Mouse (Mus musculus): ENCODE data around the gene Clcn3.
"Not testable (repeated sequence)": the region's sequence is repeated elsewhere in the genome, so short reads cannot be mapped to it uniquely, and the experiment has no call there.

The Clcn3 gene

DNA sequence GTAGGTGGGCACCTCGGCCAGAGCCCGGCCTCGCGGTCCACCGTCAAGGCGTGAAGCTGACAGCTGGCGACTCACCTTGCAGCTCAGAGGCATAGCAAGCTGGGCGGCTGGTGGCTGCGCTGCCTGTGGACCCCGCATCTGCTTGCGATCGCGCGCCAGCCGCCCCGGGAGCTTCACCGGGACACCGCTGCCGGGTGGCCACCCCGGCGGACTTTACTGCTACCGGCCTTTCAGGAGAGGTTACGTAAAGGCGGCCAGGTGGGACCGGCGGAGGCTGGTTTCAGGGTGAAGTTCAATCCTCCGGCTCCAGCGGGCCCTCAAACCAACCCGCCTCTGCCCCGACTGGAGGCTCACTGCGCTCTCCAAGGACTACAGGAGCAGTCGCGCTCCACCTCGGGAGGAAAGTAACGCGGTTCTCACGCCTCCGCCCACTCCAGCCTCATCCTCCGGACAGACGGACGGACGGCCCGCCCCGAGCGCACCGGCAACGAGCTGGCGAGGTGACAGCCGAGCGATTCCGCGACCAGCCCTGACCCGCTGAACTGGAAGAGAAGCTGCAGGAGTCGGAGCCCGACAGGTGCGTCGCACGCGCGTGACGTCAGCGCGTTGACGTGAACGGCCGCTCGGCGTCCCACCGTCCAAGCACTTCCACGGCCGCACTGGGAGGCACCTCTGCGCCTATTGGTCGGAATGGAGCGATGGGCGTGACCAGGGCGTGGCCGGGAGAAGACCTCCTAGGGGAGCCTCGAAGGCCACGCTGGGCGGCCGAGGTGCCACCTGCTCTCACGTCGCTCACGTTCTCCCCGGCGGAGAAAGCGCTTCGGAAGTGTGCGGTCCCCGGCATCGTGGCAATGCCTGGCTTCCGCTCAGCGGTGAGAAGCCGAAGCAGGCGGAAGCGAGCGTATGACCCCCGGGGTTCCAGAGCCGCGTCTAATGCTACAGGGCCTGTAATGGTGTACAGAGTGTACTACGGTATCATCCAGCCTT is at the start of gene Clcn3:
TSS of gene Clcn3 (minus strand) at position 600 of the 987 bp plus-strand sequence.
- peak; percentile 98 for DNase-seq

DNA sequence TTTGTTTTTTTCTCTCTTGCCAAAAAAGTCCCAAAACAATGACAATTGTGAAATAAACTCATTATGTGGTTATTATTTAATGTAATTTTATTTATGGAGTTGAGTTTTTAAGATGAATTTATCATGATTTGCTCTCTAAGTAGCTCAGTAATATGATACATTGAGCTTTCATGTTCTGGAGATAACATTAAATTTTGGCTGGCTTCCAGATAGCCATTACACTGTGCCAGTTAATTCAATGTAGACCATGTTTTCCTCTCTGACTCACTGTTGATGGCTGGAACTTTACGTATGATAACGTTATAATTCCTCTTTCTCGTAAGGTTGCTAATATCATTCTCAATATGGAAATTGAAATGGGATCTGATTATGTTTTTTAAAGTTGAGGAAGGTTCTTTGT is 13.4 kb upstream of the Clcn3 start:
- DNase-seq, result no peak

DNA sequence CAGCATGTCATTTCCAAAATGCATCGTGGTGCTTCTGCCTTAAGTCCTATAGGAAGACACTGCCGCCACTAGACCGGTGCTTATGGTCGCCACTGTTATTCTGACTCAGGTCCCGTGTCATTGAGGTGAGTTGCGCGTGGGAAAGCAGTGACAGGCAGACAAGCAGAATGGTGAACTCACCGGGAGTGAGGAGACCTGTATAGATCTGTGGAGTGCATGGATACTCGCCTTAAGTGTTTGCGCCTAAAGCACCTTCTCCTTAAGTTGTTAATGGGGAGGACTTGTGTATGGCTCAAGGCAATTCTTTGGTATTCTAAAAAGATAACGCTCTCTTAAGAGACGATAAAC is 10.5 kb upstream of the Clcn3 start:
- DNase-seq, result no peak

DNA sequence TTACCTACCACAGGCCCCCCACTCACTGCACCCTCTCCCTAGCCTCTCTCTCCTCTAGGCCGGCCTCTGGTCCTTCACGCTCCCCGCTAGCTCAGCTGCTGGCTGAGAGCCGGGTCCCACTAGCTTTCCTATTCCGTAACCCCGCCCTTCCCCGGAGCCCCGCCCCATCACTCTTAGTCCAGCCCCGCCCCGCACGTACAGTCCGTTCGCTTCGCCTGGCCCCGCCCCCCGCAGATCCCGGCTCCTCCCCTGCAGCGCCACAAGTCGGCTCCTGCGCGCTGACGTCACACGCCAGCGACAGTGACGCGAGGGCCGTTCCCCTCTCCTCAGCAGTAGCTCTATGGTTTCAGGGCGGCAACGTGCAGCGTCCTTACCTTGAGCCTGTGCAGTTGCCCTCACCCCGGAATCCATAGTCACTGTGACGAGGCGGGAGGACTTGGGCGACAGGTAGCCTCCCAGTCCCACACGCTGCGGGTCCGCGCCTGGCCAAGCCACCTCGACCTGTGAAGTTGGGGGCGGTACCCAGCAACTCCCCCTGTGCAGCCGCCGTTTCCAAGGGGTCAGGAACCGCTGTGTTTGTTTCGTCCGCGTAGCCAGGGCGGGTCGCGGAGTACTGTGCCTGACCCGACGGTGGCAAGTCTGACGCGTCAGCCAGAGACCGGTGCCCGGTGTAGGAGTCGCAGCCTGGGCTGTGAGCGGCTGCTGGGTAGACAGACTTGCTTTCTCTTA is 10.0 kb upstream of the Clcn3 start, which contains the start of gene Nek1:
TSS of gene Nek1 (plus strand) at position 286 of the 729 bp plus-strand sequence.
- peak; percentile 98 for DNase-seq

DNA sequence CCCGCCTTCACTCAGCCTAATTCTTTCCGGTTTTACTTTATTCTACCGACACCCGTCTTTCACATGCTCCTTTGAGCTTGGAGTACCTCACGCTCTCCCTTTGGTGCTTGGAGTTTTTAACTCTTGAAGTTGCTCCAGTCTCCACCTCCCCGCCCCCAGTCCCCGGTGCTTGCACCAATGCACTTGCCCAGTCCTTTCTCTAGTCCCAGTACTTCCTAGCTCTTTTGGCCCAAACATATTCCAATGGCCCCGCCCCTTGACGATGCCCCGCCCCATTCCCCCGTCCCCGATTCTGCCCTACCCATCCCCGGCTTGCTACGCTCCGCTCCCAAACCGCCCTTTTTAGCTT is 9.4 kb upstream of the Clcn3 start:
- DNase-seq, result peak; percentile 85

DNA sequence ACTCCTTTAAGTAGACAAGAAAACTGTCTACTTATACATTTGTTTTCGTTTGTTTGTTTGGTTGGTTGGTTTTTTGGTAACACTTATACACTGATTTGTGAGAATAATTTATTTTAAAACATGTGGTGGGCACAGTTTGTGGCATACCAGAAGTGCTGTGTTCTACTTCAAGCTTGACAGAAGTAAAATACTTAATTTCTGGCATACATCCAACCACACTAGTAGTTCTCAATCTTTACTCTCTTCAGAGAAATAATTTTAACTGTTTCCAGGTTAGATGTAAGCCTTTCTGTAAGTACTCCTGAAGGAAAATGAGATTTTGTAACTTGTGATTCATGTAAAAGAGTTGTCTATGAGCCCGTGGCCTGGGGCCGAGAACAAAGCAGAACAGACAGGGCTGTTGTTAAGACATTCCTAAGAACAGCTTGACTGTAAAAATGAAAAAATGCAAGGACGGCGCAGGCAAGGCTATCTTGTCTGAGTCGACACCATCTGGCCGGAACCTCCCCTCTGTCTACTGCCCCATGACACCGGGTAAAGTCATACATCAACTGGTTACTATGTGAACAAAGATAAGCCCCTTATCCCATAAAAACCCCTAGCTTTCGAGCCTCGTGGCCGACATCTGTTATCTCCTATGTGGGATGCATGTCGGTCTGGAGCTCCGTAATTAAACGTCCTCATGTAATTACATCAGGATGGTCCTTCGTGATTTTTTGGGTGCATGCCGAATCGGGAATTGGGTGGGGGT is 1.3 kb upstream of the Clcn3 start:
- DNase-seq, result not testable (repeated sequence)

DNA sequence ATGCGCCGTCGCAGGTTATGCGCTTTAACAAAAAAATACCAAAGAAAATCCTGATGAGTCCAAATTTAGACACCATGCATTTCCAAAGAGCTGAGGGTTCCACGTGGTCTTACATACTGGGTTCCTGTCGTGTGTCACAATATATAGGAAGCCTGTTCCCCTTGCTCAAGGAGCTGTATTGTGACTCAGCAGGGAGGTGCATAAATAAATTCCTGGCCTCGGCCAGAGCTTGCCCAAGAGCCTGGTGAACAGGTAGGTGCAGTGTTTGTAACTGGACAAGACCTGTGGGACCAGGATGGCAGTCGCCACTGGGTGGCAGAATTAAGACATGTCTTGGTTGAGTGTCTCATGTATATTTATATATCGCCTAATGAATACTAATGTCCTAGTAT is 584 bp upstream of the Clcn3 start:
- peak; percentile 56 for DNase-seq

DNA sequence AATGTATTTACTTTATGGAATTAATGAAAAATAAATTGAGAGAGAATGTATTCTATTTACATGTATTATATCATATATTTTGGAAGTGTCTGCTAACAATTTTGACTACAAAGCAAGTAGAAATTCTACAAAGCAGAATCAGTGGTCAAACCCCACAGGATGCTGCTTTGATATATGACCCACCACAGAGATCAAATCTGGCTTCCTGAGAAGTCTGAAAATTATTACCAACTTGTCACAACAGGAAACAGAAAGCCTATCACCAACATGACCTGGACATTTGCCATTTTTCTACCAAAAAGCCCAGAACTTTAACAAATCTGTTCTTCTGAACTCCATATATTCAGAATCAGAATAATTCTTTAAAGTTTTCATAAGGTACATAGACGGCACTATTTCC is 1.7 kb downstream of the Clcn3 start:
- DNase-seq, result no peak

DNA sequence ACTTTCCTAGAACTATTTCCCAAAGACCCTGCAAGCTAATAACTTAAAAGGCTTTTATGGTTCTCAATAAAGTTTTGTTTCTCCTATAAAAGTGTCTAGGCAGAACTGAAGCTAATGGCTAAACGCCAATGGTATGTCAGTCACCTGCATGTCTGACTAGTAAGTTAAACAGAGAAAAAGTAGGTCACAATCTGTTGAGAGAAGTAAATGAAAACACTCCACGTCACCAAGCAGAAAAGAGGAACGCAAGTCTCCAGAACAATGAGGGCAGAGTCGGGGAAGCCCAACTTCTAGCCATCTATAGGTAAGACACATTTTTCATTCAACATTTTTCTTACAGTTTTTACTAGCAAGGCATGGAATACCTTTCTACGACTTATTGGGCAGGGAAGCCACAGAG is 4.6 kb downstream of the Clcn3 start:
- DNase-seq, result no peak

DNA sequence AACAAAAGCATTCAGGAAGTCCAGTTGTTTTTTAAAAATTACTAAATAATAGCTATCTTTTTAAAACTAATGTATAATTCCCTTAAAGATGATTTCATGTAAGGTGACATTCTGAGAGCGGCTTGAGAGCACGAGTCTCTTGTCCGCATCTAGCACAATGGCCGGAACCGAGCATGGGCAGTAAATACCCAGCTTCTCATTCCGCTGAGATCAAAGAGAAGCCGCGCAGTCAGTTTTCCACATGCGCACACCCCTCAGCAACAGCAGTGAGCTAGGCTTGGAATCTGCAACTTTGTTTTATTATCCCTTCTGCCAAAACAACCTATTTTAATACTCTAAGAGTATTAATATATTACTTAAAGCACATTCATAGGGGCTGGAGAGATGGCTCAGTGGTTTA is 6.3 kb downstream of the Clcn3 start:
- no peak for DNase-seq

DNA sequence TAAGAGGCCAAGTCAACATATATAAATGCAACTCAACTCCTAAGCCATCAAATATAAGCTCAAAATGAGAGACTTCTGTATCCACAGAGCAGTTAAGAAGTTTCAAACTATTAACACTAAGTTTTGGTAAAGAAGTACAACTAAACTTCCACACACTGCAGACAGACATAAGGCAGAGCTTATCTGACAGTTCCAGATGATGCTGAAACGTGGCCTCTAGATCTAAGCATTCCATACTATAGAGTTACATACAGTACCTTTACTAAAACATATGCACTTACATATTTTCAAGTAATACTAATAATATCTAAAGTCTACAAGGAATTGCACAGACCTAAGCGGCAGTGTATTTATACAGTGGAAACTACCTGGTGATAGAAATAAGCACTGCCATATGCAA is 8.3 kb downstream of the Clcn3 start:
- DNase-seq, result no peak

DNA sequence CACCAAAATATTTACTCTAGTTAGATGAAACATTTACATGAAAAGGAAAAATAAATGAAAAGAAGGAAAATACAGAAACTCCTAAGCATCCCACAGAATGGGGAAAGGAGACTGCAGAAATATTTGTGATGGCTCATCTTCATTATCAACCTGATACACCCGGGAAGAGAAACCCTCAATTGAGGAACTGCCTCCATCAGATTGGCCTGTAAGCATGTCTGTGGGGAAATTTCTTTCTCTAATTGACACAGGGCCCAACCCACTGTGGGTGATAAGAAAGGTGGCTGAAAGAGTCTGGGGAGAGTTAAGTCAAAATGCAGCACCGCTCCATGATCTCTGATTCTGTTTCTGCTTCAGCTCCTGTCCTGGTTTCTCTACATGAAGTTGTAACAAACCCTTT is 9.7 kb downstream of the Clcn3 start:
- DNase-seq, result no peak

DNA sequence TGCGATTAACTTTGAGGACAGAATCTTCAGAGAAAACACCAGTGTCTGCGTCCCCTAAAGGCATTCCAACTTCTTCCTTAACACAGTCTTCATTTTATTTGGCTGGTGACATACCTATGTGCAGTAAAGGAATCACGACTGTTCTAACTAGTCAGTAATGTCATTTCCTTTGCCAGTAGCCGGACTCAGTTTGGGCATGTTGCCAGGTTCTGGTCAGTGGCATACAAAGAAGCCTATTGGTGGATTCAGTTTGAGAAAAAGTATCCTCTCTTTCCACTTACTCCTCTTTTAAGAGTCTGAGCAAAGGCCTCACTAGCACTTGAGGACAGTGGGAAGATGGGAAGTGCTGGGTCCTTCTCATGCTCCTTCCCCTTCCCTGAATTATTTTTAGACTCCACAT is 11.3 kb downstream of the Clcn3 start:
- DNase-seq, result no peak

DNA sequence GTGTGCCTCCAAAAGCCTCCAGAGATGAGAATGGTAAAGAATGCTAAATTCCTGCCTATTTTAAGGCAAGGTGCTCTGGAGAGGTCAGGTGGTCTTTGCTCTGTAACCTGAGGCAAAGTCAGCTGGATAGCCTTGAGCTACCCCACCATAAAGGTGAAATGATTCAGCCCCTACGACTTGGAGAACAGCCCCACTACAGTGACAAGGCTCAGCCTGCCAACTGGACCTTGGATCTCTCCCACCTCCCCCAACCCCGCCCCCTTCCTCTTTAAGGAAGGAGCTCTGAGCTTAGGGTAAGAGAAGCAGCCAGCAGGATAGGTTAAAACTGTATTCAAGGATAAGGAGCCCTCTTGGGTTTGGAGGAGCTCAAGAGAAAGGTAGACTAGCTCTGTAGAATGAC is 14.0 kb downstream of the Clcn3 start:
- DNase-seq, result no peak

DNA sequence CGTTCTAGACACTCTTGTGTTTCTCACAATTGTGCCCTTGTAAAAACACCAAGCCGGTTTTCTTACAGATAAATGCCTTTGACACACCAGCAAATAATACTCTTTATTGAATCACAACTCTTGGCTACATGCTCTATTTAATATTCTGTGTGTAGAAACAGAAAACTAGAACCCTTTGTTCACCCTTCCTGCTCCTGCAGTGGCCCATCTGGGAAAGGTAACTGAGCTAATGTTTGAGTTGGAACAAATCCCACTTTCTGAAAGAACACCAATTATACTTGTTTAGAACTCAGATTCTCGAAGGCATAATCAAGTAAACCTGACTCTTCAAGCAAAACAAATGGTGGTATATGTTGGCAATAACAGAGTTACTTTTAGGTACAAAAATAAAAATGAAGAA is 17.4 kb downstream of the Clcn3 start:
- no peak for DNase-seq

DNA sequence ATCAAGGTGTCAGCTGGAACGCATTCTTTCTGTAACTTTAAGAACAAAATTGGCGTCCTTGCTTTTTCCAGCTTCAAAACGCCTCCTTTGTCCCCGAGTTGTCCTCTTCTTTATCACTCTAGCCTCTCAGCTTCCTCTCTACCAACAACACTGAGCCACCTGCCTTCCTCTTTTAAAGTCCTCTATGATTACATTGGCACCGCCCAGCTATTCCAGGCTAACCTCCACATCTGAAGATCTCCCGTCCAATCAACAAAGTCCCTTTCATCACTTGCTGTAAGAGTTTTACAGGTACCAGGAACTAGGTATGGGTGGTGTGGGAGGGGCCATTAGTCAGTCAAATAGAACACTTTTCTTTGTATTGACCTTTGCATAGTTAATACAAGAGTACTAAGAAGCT is 17.8 kb downstream of the Clcn3 start:
- DNase-seq, result no peak

DNA sequence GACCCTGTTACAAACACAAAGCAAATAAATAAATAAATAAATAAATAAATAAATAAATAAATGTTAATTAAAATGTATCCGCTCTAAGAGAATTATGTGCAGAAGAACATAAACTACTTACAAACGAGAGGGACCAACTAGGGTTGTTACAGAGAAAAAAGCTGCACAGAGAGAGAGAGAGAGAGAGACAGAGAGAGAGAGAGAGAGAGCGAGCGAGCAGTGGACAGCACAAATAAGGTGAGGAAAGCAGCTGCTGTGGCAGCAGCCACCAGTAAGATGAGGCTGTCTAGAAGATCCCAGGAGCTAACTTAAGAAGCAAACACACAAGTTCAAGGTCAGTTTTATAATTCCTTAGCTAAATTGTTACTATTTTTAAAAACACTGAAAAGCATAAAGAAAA is 18.6 kb downstream of the Clcn3 start:
- DNase-seq, result no peak

DNA sequence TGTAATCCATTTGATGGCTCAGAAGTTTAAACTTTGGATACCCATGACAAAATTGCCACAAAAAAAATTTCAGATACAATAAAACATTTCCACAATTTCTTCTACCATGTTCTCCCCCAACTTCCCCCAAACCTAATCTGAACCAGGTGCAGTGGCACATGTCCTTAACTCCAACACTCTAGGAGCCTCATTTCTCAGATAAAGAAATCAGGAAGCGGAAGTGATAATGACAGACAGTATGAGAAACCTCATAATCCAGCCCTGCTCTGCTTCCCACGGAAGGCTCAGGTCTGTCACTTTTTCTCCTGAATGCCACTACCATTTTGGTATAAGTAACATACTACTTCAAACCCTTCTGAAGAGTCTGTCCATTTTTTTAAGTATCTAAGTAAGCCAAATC is 19.2 kb downstream of the Clcn3 start:
- DNase-seq, result no peak

DNA sequence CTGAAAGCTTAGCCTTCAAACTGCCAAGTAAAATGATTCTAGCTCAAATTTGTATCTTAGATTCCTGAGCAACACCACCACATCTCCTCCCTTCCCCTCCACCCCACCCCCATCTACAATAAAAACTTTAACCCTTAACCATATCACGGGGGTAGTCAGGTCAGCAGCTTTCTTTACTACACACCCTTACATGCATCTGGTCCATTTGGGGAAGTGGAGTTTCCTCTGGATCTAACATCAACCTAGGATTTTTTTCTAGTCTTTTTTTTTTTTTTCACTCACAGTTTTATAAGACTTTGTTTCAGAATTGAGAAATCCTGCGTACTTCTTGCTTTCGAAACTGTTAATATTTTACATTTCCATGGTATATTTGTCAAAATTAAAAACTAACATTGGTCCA is 20.3 kb downstream of the Clcn3 start:
- DNase-seq, result no peak

DNA sequence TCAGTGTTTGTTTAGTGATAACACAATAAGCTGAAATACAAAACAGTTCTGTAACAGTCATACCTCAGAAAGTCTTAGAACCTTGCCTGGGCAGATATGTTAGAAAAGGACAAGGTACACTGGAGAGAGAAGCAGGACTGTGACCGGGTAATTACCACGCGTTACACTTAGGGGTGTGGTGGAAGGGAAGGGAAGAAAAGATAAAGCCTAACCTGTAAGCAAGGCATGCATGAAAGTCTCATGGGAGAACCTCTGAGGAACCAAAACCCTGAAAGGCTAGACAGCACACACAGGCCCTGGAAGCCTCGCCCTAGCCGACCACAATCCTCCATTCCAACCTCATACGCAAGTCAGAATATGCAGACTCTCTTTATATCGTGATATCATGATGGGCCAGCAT is 26.3 kb downstream of the Clcn3 start:
- no peak for DNase-seq

DNA sequence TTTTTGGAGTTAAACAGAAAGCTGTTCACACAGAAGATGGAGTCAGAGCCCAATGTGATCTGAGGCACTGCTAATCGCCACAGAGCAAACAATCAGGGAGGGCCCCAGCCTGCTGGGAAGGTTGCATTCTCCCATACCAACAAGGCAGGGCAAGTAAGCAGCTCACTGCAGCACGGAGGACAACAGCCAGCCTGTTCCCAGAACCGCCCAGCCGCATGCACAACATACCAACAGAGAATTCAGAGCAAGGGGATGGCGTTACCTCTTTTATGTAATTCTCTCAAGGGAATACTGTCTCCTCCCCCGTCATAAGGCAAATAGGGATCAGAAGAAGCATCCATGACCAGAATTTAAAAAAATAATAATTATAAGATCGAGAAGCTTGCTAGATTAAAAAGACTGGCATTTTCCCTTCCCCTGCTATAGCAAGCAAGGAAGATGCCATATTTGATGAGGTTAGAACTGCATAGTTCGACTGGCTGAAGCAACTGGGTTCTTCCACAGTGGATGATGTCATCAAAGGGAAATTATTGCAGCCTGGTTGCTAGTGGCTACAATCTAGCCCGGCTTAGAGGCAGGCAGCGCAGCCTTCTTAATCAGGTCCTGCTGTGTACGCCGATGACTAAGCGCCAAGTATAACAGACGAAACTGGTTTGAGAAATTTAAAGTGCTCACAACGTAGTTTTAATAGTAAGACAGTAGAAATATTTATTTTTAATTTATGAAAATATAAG is 28.7 kb downstream of the Clcn3 start:
- peak; percentile 93 for DNase-seq

DNA sequence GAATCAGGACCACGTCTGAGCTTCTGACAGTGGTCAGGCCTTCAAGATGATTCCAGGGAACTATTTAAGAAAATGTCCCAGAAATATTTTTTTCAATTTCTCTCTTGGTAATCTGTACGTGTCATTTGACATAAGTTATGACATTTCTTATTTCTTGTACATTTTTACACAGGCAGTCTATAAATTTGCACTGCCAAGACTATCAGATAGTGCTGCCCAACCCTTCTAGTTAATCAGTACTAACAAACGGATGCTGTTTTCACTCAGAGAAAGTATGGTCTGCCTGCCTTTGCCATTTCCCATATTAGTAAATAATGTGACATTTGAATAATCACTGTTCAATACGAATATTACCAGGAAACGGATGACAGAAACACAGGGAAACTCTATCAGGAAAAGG is 30.3 kb downstream of the Clcn3 start:
- DNase-seq, result no peak

DNA sequence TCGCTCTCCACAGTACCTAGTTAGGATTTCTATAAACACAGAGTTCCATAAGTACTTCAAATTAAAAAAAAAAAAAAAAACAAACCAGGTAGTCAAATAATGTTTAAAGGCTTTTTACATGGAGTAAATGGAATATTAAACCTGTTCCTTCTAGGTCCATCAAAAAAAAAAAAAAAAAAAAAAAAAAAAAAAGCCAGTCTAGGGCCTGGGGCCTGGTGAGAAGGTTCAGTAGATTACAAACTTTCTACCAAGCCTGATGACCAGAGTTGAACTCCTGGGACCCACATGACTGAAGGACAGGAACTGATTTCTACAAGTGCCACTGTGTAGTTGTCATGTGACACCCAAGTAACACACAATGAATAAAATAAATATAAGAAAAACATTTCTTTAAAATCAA is 31.3 kb downstream of the Clcn3 start:
- no peak for DNase-seq

All from embryo, embryonic 11 days (tissue).